ENCODE assay signal across 9 mouse cellular contexts in genomic region chr11:75263274-75263963, GRCm38 (mm10).
DNase-seq lines count a peak whose midpoint lies in the region; ATAC-seq and TF ChIP-seq lines count a peak whose summit lies in the region.
"Had no signal": no experiment of that assay in that cellular context is flagged by ENCODE, and none has a peak within 500 bp of the region (broad histone marks: within the 10 kb centered on the region; RNA-seq: fewer than 3 reads in every experiment).

No protein-coding gene starts in this region.

- no peak for ATAC-seq in heart, embryonic 11.5 days (replicated peaks; ENCODE audit: insufficient number of reproducible peaks, low FRiP score, low TSS enrichment)
- peak; percentile 41; the same call in 1 of the 2 replicates for ATAC-seq in limb, embryonic 14.5 days (ENCODE audit: low FRiP score, low read depth)
- no peak for ATAC-seq in frontal cortex, adult (ENCODE audit: low TSS enrichment)

- H3K9me3 ChIP-seq in heart, embryonic 11.5 days (replicated peaks; ENCODE audit: control insufficient read depth, low read length), result no peaks in the 10 kb centered on the region
- no peaks in the 10 kb centered on the region for H3K9me3 ChIP-seq in limb, embryonic 14.5 days (ENCODE audit: control insufficient read depth, low read length)

- no peaks in the 10 kb centered on the region for H3K27me3 ChIP-seq in heart, embryonic 11.5 days (ENCODE audit: control insufficient read depth, insufficient read depth, low read length)
- H3K27me3 ChIP-seq in limb, embryonic 14.5 days (ENCODE audit: control insufficient read depth, insufficient read depth, low read length), result no peaks in the 10 kb centered on the region

- no peak overlapping the region for H3K27ac ChIP-seq in heart, embryonic 11.5 days (ENCODE audit: low read depth, low read length)
- no peak overlapping the region for H3K27ac ChIP-seq in limb, embryonic 14.5 days (replicated peaks; ENCODE audit: low read depth, low read length)
- H3K27ac ChIP-seq: liver, embryonic 14.5 days had no signal

- intact Hi-C loops in heart, postnatal 14 days (cut with DNase I), result no loop called here

- no peaks in the 10 kb centered on the region for H3K36me3 ChIP-seq in heart, embryonic 11.5 days (ENCODE audit: control insufficient read depth, insufficient read depth, low read length)
- no peaks in the 10 kb centered on the region for H3K36me3 ChIP-seq in limb, embryonic 14.5 days (ENCODE audit: control insufficient read depth, insufficient read depth, low read length)

- DNase-seq in heart, adult 18-20 months, result peak; percentile 60 to 68
- peak; percentile 80 for DNase-seq in Muller cell, postnatal 12 days (ENCODE audit: inconsistent ontology term)
- peak; percentile 48 to 55 for DNase-seq in heart, postnatal 14 days
- peak; percentile 18 for DNase-seq in limb, embryonic 14.5 days (ENCODE audit: low spot score)
- DNase-seq in cerebellum, adult 8-10 months, result no peak
- DNase-seq in adrenal gland, adult 8-10 months, result no peak

- H3K9ac ChIP-seq in heart, embryonic 11.5 days (ENCODE audit: low read depth, low read length), result no peak overlapping the region; the same call in 1 of the 2 replicates
- H3K9ac ChIP-seq in limb, embryonic 14.5 days (ENCODE audit: low read depth, low read length, severe bottlenecking), result no peak overlapping the region
- H3K9ac ChIP-seq: liver, embryonic 14.5 days had no signal

- no peak for TF ChIP-seq POLR2A in limb, embryonic 14.5 days (IDR thresholded peaks at IDR 0.05; ENCODE audit: borderline replicate concordance, extremely low read depth, insufficient read depth, insufficient read length)

- WGBS in heart, embryonic 11.5 days (ENCODE audit: insufficient replicate concordance), result 69% methylated on average over 15 of the region's 15 CpGs
- 31% methylated on average over 15 of the region's 15 CpGs for WGBS in limb, embryonic 14.5 days

- peaks cover 45% of the 10 kb centered on the region for H3K4me1 ChIP-seq in heart, embryonic 11.5 days (ENCODE audit: control insufficient read depth, insufficient read depth, low read length)
- H3K4me1 ChIP-seq in limb, embryonic 14.5 days (ENCODE audit: control insufficient read depth, insufficient read depth, low read length), result peaks cover 18% of the 10 kb centered on the region

- no peak overlapping the region for H3K4me3 ChIP-seq in heart, embryonic 11.5 days (ENCODE audit: low read depth, low read length)
- no peak overlapping the region for H3K4me3 ChIP-seq in limb, embryonic 14.5 days (replicated peaks; ENCODE audit: low read length)

- no peak overlapping the region for H3K4me2 ChIP-seq in heart, embryonic 11.5 days
- no peak overlapping the region for H3K4me2 ChIP-seq in limb, embryonic 14.5 days (replicated peaks; ENCODE audit: low read depth, low read length, severe bottlenecking)

Comparison
In these comparisons a context has a peak if more than half of its experiments do, and no peak if none do; other contexts are left out.
1. DNase-seq: peak in heart, adult 18-20 months (2 of 2), Muller cell, postnatal 12 days (single experiment), heart, postnatal 14 days (2 of 2) and limb, embryonic 14.5 days (single experiment); none in cerebellum, adult 8-10 months (single experiment) and adrenal gland, adult 8-10 months (single experiment).